Mouse (Mus musculus): ENCODE measurements at regions not wholly inside any gene's neighbourhood (a gene's known extent, or its start where the extent isn't known, plus 50 kb on each side); places are given as distances from the start of the nearest gene placed in this dataset.

DNA sequence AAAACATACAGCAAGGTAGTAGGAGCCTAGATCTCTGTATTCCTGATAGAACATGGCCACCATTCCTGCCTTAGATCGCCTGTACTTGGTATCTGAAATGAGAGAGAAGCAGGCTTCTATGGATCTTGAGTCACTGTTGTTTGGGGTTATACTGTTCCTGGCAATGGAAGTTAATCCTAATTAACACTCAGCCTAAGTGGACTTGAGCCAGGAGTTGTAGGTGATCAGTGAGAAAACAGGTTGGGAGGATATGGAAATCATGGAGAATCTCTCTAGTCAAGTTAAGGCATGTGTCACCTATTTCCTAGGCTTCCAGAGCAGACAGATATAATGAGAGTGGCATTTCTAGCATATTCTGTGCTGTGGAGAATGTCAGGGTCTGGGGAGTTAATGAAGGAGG lies 134.9 kb downstream of the Sox9 start:
- TF ChIP-seq CTCF (conservative IDR thresholded peaks at IDR 0.05 in 1 of 2, IDR thresholded peaks at IDR 0.05 in 1 of 2; ENCODE audit: low read depth in 2 of 2, low read length in 2 of 2) (no peak), RAD21 (IDR thresholded peaks at IDR 0.05; ENCODE audit: low read depth, low read length) (no peak), EP300 (IDR thresholded peaks at IDR 0.05; ENCODE audit: low read length) (no peak), CHD2 (IDR thresholded peaks at IDR 0.05; ENCODE audit: low read length) (no peak), MAFK (IDR thresholded peaks at IDR 0.05; ENCODE audit: insufficient replicate concordance, low read length) (no peak), RCOR1 (conservative IDR thresholded peaks at IDR 0.05; ENCODE audit: low read depth, low read length) (no peak), MAZ (IDR thresholded peaks at IDR 0.05; ENCODE audit: low read depth, low read length) (no peak)
